Mouse (Mus musculus) liver, embryonic 15.5 days (tissue): ENCODE data around the gene Otud7a. TPM values are rescaled to one million over a fixed set of nuclear protein-coding genes. Genes with fewer than 3 reads are reported as not detected.
A peak's percentile ranks its signal among the peaks of the same experiment; 100 is the strongest.

Experiments
- ATAC-seq: fragments of 200-750 bp; cut with Nextera tagmentation; 2 replicates; pipeline ENCODE4 v1.8.0; 2017; ENCODE audit warnings: moderate number of reproducible peaks, mild to moderate bottlenecking, moderate library complexity; ENCODE audit not compliant: insufficient read depth
- H3K27ac ChIP-seq: fragments of 300-500 bp; sonication (generic); replicated peaks from 2 replicates; pipeline ENCODE4 v1.5.1; 2015; ENCODE audit warnings: mild to moderate bottlenecking, inconsistent platforms
- H3K27me3 ChIP-seq: fragments of 300-500 bp; sonication (generic); 2 replicates; pipeline ENCODE4 v1.6.1; 2015; ENCODE audit warnings: mild to moderate bottlenecking, inconsistent platforms
- H3K36me3 ChIP-seq: fragments of 300-500 bp; sonication (generic); replicated peaks from 2 replicates; pipeline ENCODE4 v1.6.1; 2015; ENCODE audit warnings: moderate library complexity, mild to moderate bottlenecking, inconsistent platforms
- H3K4me1 ChIP-seq: fragments of 300-500 bp; sonication (generic); replicated peaks from 2 replicates; pipeline ENCODE4 v1.6.1; 2015; ENCODE audit warnings: inconsistent platforms
- H3K4me2 ChIP-seq: fragments of 300-500 bp; sonication (generic); 2 replicates; pipeline ENCODE4 v1.6.1; 2015; ENCODE audit warnings: moderate library complexity, mild to moderate bottlenecking, inconsistent platforms
- H3K4me3 ChIP-seq: fragments of 300-500 bp; sonication (generic); replicated peaks from 2 replicates; pipeline ENCODE4 v1.5.1; 2015; ENCODE audit warnings: mild to moderate bottlenecking, inconsistent platforms
- H3K9ac ChIP-seq: fragments of 300-500 bp; sonication (generic); 2 replicates; pipeline ENCODE4 v1.6.1; 2015; ENCODE audit warnings: moderate library complexity, mild to moderate bottlenecking, inconsistent platforms
- H3K9me3 ChIP-seq: fragments of 300-500 bp; sonication (generic); replicated peaks from 2 replicates; pipeline ENCODE4 v1.6.1; 2016; ENCODE audit warnings: inconsistent platforms
- WGBS: fragments of 180-500 bp; shearing (Covaris S2); methylation state at CpG from one replicate; pipeline ENCODE4 v1.1.7; 2015; ENCODE audit warnings: mixed read lengths; ENCODE audit not compliant: insufficient replicate concordance; 5-methylcytosine and 5-hydroxymethylcytosine counted together
- polyA plus RNA-seq: library from polyadenylated mRNA; unstranded; fragments of >200 nt; fragmentation: Nextera tagmentation; extraction: Ambion mirVana; gene quantifications from 2 replicates; pipeline ENCODE4 v1.2.1, GENCODE M21; 2015

The Otud7a gene
- 0.03 TPM in 1 of 2 replicates, not detected in the other for polyA plus RNA-seq

DNA sequence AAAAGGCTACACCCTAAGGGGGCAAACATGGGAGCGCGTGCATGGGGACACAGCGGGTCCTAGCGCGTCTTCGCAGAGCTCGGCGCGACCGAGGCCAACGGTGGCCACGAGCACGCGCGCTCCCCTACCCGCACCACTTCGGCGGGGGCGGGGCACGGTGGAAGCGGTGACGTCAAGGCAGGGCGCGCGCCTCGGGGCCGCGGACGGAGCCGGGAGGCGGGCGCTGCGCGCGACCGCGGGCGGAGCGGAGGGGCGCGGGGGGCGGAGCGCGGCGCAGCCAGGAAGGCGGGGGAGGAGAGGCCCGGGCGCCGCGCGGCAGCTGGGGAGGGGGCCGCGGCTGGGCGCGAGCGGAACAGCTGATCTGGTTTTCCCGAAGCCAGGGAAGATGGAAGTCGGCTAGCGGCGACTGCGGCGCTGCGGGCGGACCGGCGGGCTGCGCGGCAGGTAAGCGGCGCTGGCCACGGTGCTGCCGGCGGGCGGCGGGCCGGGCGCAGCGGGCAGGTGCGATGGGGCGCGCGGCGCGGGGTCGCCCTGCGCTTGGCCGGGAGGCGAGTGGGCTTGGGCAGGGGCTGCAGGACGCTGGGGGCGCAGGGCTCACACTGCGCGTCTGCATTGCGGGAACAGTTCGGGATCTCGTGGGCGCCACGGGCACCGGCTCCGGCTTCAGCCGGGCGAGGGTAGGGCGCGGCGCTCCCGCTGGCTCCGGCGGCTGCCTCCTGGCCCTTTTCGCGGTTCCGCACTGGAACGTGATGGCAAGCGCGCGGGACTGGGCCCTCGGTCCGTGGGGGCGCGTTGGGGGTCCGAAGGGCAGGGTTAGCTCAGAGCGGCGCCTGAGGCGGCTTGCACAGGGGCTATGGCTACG is at the start of gene Otud7a:
TSS of gene Otud7a (plus strand) at position 268 of the 862 bp plus-strand sequence.
- H3K9me3 ChIP-seq: no peaks in the 10 kb centered on the region
- peaks cover 34% of the 10 kb centered on the region for H3K27me3 ChIP-seq
- ATAC-seq: peak; percentile 15; the same call in 1 of the 2 replicates
- H3K9ac ChIP-seq: no peak within 1 kb of the TSS
- peak within 1 kb of the TSS; percentile 64 for H3K4me2 ChIP-seq
- no peaks in the 10 kb centered on the region for H3K4me1 ChIP-seq
- no peaks in the 10 kb centered on the region for H3K36me3 ChIP-seq
- H3K27ac ChIP-seq: no peak within 1 kb of the TSS
- 1% methylated on average over 104 of the region's 123 CpGs for WGBS
- peak within 1 kb of the TSS; percentile 45 for H3K4me3 ChIP-seq

DNA sequence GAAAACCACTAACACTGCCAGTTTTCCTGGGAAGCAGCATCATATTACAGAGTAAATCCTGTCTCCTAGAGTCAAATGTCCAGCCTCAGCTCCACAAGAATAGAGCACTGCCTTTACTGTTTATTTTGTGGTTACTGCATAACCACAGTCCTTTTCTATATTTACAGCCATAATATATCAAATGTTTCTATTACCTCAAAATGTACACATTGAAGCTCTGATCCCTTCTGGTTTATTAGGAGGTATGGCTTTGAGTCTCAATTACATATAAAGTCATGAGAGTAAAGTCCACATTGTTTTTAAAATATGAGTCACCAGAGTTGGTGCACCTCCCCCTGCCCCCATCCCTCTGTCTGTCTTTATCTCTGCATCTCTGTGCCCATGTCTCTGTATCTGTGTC is 38.6 kb upstream of the Otud7a start:
- H3K4me2 ChIP-seq: no peak overlapping the region
- no peak overlapping the region for H3K27ac ChIP-seq
- H3K9ac ChIP-seq: no peak overlapping the region
- ATAC-seq: no peak
- H3K27me3 ChIP-seq: no peaks in the 10 kb centered on the region
- H3K4me3 ChIP-seq: no peak overlapping the region
- H3K36me3 ChIP-seq: no peaks in the 10 kb centered on the region
- no peaks in the 10 kb centered on the region for H3K4me1 ChIP-seq
- no peaks in the 10 kb centered on the region for H3K9me3 ChIP-seq

DNA sequence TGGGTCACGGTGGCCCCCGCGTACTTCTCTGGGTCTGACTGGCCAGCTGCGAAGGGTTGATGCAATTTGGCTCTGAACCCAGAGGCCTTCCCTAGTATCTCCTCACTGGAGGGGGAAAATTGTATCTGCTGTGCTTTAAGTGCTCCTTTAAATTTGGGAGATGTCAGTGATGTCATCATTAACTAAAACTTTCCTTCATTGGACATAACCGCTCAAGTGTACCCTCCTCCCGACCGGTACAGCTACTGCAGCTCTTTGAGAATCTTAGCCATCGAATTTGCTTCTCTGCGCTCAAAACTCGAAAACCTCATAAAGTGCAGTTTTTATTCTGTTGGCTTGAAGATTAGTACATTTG is 772 bp downstream of the Otud7a start:
- Histone ChIP-seq H3K36me3 (no peaks in the 10 kb centered on the region), H3K27me3 (peaks cover 34% of the 10 kb centered on the region), H3K4me2 (peak overlapping the region; percentile 64), H3K9me3 (no peaks in the 10 kb centered on the region), H3K4me1 (no peaks in the 10 kb centered on the region), H3K27ac (no peak overlapping the region), H3K9ac (no peak overlapping the region), H3K4me3 (no peak overlapping the region)
- 18% methylated on average over 10 of the region's 10 CpGs for WGBS
- ATAC-seq: no peak

GRCm38 (mm10) chr7:63446951-63447350 is 2.4 kb downstream of the Otud7a start:
- WGBS: 20% methylated on average over 1 of the region's 1 CpGs
- ATAC-seq: no peak

DNA sequence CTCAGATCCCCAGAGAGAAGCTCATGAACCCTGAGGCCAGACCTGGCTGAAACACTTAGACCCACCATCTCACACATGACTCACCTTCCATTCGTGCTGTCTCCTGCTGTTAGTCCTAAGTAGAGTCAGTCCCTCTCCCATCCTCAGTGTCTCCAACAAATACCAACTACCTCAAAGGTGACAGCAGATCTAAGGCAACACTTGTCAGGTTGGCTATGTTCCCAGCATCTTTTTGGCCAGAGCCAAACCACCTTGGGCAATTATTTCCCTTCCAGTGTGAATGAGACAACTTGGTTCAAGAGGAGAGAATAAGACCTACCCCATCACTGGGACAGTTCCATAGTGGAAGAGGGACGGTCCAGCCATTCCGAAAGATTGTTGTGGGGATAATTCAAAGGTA is 10.7 kb downstream of the Otud7a start:
- Histone ChIP-seq H3K4me2 (no peak overlapping the region), H3K4me3 (no peak overlapping the region), H3K9me3 (no peaks in the 10 kb centered on the region), H3K27me3 (no peaks in the 10 kb centered on the region), H3K4me1 (no peaks in the 10 kb centered on the region), H3K36me3 (no peaks in the 10 kb centered on the region), H3K27ac (no peak overlapping the region), H3K9ac (no peak overlapping the region)
- WGBS: 62% methylated on average over 3 of the region's 3 CpGs
- no peak for ATAC-seq

More at GRCm38 (mm10) chr7:63446951-63447350, 2.4 kb downstream of the Otud7a start:
- H3K27me3 ChIP-seq: peaks cover 34% of the 10 kb centered on the region
- H3K4me1 ChIP-seq: no peaks in the 10 kb centered on the region
- no peaks in the 10 kb centered on the region for H3K36me3 ChIP-seq
- H3K4me2 ChIP-seq: no peak overlapping the region
- no peaks in the 10 kb centered on the region for H3K9me3 ChIP-seq
- no peak overlapping the region for H3K9ac ChIP-seq
- H3K4me3 ChIP-seq: no peak overlapping the region
- no peak overlapping the region for H3K27ac ChIP-seq

- Histone ChIP-seq H3K4me2 (no peak overlapping the region), H3K4me3 (no peak overlapping the region), H3K9ac (no peak overlapping the region), H3K4me1 (no peaks in the 10 kb centered on the region), H3K27ac (no peak overlapping the region), H3K27me3 (no peaks in the 10 kb centered on the region), H3K36me3 (no peaks in the 10 kb centered on the region), H3K9me3 (no peaks in the 10 kb centered on the region)
- no peak for ATAC-seq
- 35% methylated on average over 2 of the region's 2 CpGs for WGBS
Measured at GRCm38 (mm10) chr7:63462234-63462633, 17.7 kb downstream of the Otud7a start.

GRCm38 (mm10) chr7:63462684-63463083 is 18.1 kb downstream of the Otud7a start:
- no peak for ATAC-seq
- Histone ChIP-seq H3K9me3 (no peaks in the 10 kb centered on the region), H3K27ac (no peak overlapping the region), H3K4me1 (no peaks in the 10 kb centered on the region), H3K4me3 (no peak overlapping the region), H3K9ac (no peak overlapping the region), H3K27me3 (no peaks in the 10 kb centered on the region), H3K36me3 (no peaks in the 10 kb centered on the region), H3K4me2 (no peak overlapping the region)
- WGBS: 31% methylated on average over 2 of the region's 2 CpGs

- H3K4me3 ChIP-seq: no peak overlapping the region
- H3K27ac ChIP-seq: no peak overlapping the region
- H3K9ac ChIP-seq: no peak overlapping the region
- no peak overlapping the region for H3K4me2 ChIP-seq
- no peaks in the 10 kb centered on the region for H3K27me3 ChIP-seq
- H3K4me1 ChIP-seq: no peaks in the 10 kb centered on the region
- H3K36me3 ChIP-seq: no peaks in the 10 kb centered on the region
- H3K9me3 ChIP-seq: no peaks in the 10 kb centered on the region
- no peak for ATAC-seq
- 64% methylated on average over 6 of the region's 6 CpGs for WGBS
Measured at GRCm38 (mm10) chr7:63466729-63467128, 22.2 kb downstream of the Otud7a start.

GRCm38 (mm10) chr7:63468258-63468657 is 23.7 kb downstream of the Otud7a start:
- Histone ChIP-seq H3K9me3 (no peaks in the 10 kb centered on the region), H3K4me1 (no peaks in the 10 kb centered on the region), H3K4me3 (no peak overlapping the region), H3K4me2 (no peak overlapping the region), H3K27ac (no peak overlapping the region), H3K27me3 (no peaks in the 10 kb centered on the region), H3K36me3 (no peaks in the 10 kb centered on the region), H3K9ac (no peak overlapping the region)
- WGBS: 42% methylated on average over 3 of the region's 3 CpGs
- no peak for ATAC-seq

DNA sequence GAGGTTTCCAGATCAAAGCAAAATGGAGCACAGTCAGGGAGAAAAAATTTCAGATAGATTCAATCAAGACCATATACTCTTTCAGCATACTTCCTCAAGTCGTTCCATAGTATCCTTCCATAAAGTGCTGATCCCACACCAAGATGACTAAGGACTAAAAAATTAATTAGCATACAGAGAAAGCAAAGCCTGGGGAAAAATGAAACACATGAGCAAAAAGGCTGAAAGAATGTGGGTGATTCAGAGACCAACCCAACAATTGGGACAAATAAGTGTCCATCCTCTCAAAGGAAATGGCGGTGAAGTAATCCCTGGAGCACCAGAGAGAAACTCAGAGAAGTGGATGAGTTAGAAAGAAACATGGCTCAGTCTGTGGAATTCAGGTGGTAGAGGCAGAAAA is 38.5 kb downstream of the Otud7a start:
- Histone ChIP-seq H3K4me3 (no peak overlapping the region), H3K27ac (no peak overlapping the region), H3K4me1 (no peaks in the 10 kb centered on the region), H3K9ac (no peak overlapping the region), H3K36me3 (no peaks in the 10 kb centered on the region), H3K27me3 (no peaks in the 10 kb centered on the region), H3K9me3 (no peaks in the 10 kb centered on the region), H3K4me2 (no peak overlapping the region)
- no peak for ATAC-seq
- WGBS: 63% methylated on average over 2 of the region's 2 CpGs

DNA sequence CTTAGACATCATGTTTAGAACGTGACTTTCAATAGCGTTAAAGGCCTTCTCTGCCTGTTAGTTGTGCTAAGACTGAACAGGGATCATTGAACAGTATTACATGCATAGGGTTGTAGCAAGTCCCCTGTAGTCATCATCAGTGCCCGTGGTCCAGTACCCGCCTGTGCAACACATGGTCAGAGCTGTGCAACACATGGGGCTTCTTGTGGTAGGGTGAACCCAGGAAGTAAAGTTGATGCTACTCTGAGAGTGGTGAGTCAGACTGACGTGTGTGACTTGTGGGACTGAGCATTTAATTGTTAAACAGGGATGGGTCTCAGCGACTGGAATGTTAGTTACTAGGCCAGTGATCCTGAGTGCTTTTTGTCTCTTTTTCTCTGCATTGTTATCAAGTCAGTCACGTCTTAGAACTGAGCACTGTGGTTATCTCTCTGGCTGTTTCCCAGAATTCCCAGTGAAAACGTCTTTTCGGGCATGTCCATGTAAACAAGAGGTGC is 52.5 kb downstream of the Otud7a start:
- H3K9me3 ChIP-seq: no peaks in the 10 kb centered on the region
- no peaks in the 10 kb centered on the region for H3K36me3 ChIP-seq
- no peaks in the 10 kb centered on the region for H3K27me3 ChIP-seq
- no peak overlapping the region for H3K27ac ChIP-seq
- H3K4me3 ChIP-seq: no peak overlapping the region
- ATAC-seq: no peak
- no peaks in the 10 kb centered on the region for H3K4me1 ChIP-seq
- 50% methylated on average over 9 of the region's 9 CpGs for whole genome bisulfite sequencing
- no peak overlapping the region for H3K4me2 ChIP-seq
- H3K9ac ChIP-seq: no peak overlapping the region

DNA sequence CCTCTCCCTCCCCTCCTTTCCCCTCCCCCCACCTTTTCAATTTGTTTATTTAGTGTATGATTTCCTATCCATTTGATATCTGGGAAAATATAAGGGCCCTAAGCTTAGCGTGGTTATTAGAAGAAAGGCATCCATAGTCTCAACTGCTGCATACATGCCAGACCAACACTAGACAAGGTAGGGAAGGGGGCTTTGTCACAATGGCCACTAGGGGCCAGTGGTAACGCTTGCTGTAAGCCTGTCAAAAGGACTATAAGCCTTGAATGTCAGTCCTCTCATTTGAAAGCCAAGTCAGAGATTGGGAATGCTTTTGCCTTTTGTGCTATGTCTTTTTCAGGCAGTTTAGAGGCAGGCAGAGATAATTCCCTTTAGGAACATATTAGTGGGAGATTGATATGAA is 59.7 kb downstream of the Otud7a start:
- WGBS: 19% methylated on average over 2 of the region's 2 CpGs
- no peaks in the 10 kb centered on the region for H3K4me1 ChIP-seq
- H3K27me3 ChIP-seq: no peaks in the 10 kb centered on the region
- H3K27ac ChIP-seq: no peak overlapping the region
- H3K9me3 ChIP-seq: no peaks in the 10 kb centered on the region
- no peaks in the 10 kb centered on the region for H3K36me3 ChIP-seq
- no peak overlapping the region for H3K9ac ChIP-seq
- H3K4me2 ChIP-seq: no peak overlapping the region
- no peak overlapping the region for H3K4me3 ChIP-seq
- ATAC-seq: no peak
